Mouse (Mus musculus): ENCODE results near the gene Zbed5.

Gene Zbed5

GRCm38 (mm10) chr5:129895198-129896088 is at the start of gene Zbed5:
Gene Zbed5 (plus strand): TSS chr5:129895723.
- 2% methylated on average over 44 of the region's 44 CpGs for WGBS

- WGBS, result 3% methylated on average over 22 of the region's 22 CpGs
These were observed 48.6 kb upstream of the Zbed5 start, which contains the start of gene Sumf2 for GRCm38 (mm10) chr5:129846752-129847557. Gene Sumf2 (plus strand): TSS chr5:129846986.

- WGBS, result 26% methylated on average over 8 of the region's 8 CpGs
These were observed 48.0 kb upstream of the Zbed5 start for GRCm38 (mm10) chr5:129847558-129847820.

GRCm38 (mm10) chr5:129855163-129855562 is 40.4 kb upstream of the Zbed5 start:
- 59% methylated on average over 5 of the region's 5 CpGs for WGBS

GRCm38 (mm10) chr5:129856414-129856813 is 39.1 kb upstream of the Zbed5 start:
- 91% methylated on average over 5 of the region's 5 CpGs for WGBS

GRCm38 (mm10) chr5:129862325-129862724 is 33.2 kb upstream of the Zbed5 start:
- 96% methylated on average over 6 of the region's 6 CpGs for WGBS

- WGBS, result 10% methylated on average over 18 of the region's 18 CpGs
These were observed 31.1 kb upstream of the Zbed5 start for GRCm38 (mm10) chr5:129864467-129864866.

- 85% methylated on average over 12 of the region's 12 CpGs for WGBS
These were observed 29.7 kb upstream of the Zbed5 start for GRCm38 (mm10) chr5:129865841-129866240.

GRCm38 (mm10) chr5:129869238-129869995 is 26.1 kb upstream of the Zbed5 start:
- WGBS, result 89% methylated on average over 19 of the region's 19 CpGs

- WGBS, result 79% methylated on average over 2 of the region's 2 CpGs
These were observed 24.3 kb upstream of the Zbed5 start for GRCm38 (mm10) chr5:129871238-129871637.

GRCm38 (mm10) chr5:129873942-129874341 is 21.6 kb upstream of the Zbed5 start:
- WGBS, result 90% methylated on average over 12 of the region's 12 CpGs

- 76% methylated on average over 11 of the region's 11 CpGs for WGBS
These were observed 20.4 kb upstream of the Zbed5 start for GRCm38 (mm10) chr5:129875098-129875497.

- 59% methylated on average over 9 of the region's 9 CpGs for WGBS
These were observed 17.6 kb upstream of the Zbed5 start for GRCm38 (mm10) chr5:129877731-129878455.

GRCm38 (mm10) chr5:129878946-129879345 is 16.6 kb upstream of the Zbed5 start:
- 58% methylated on average over 2 of the region's 2 CpGs for WGBS

- 68% methylated on average over 3 of the region's 3 CpGs for WGBS
These were observed 15.6 kb upstream of the Zbed5 start for GRCm38 (mm10) chr5:129879888-129880287.

- 27% methylated on average over 10 of the region's 10 CpGs for WGBS
These were observed 9.3 kb upstream of the Zbed5 start for GRCm38 (mm10) chr5:129886271-129886670.

- WGBS, result under 1% methylated on average over 46 of the region's 46 CpGs
These were observed 8.4 kb upstream of the Zbed5 start, which contains the start of gene Chchd2 for GRCm38 (mm10) chr5:129886911-129887636. Gene Chchd2 (minus strand): TSS chr5:129887470.

- 63% methylated on average over 7 of the region's 7 CpGs for WGBS
These were observed 5.1 kb upstream of the Zbed5 start for GRCm38 (mm10) chr5:129890390-129890789.

- WGBS, result 87% methylated on average over 1 of the region's 1 CpGs
These were observed 2.9 kb downstream of the Zbed5 start, which contains the start of gene Phkg1 for GRCm38 (mm10) chr5:129898449-129898848. Gene Phkg1 (minus strand): TSS chr5:129898549.

GRCm38 (mm10) chr5:129907775-129908174 is 12.3 kb downstream of the Zbed5 start:
- 34% methylated on average over 4 of the region's 4 CpGs for WGBS
